Mouse (Mus musculus): Measurements from ENCODE around the gene Lhx2. TPM values are rescaled to one million over a fixed set of nuclear protein-coding genes. Genes with fewer than 3 reads are reported as not detected.

The Lhx2 gene
- polyA plus RNA-seq, 1 experiment from 2014 or later = 175 TPM

DNA sequence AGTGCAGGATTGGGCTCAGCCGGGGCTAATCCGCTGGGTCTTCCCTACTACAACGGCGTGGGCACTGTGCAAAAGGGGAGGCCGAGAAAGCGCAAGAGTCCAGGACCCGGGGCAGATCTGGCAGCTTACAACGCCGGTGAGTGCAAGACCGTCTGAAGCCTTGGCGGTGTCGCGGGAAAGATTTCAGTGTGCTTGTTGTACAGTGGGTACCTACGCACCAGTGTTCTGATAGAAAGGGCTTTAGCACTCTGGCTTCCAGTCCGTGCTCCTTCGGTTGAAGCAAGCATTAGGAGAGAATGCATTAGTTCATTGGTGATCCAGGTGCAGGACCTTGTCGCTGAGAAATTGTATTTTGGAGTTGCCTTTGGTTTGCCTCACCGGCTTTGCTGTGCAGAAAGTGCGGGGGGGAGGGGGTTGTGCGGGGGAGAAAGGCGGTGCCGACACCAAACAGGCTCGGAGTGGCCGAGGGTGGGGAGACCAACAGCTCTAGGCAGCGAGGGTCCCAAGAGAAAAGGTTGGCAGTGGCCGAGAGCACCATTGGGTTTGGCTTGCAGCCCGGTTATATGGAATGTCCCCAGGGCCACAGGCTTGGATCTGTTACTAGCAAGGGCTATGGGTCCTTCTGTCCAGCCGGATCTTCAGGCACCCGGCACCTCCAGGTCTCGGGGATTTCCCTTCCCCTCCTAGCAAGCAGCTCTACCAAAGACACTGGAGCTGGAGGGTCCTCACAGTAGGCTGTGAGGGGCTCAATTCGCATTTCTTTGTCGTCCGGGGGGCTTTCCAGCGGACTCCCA lies 15.8 kb downstream of the Lhx2 start:
- H3K4me3 ChIP-seq (ENCODE audit: low read depth, low read length) = peak overlapping the region; percentile 93
- DNase-seq (ENCODE audit: low spot score) = peak; percentile 83
- no peak for ATAC-seq (replicated peaks; ENCODE audit: low FRiP score)
- H3K9ac ChIP-seq (ENCODE audit: low read length) = peak overlapping the region; percentile 99
- peaks cover 22% of the 10 kb centered on the region for H3K4me1 ChIP-seq (replicated peaks; ENCODE audit: control insufficient read depth, insufficient read depth, low read length)
- H3K36me3 ChIP-seq (ENCODE audit: control insufficient read depth, insufficient read depth, low read length) = peaks cover 4% of the 10 kb centered on the region; the same call in 1 of the 2 replicates
- under 1% methylated on average over 34 of the region's 34 CpGs for WGBS
- peaks cover 22% of the 10 kb centered on the region for H3K27me3 ChIP-seq (ENCODE audit: control insufficient read depth, insufficient read depth, low read length)
- peak overlapping the region; percentile 85 for H3K4me2 ChIP-seq (ENCODE audit: low read depth, low read length, severe bottlenecking)
- H3K9me3 ChIP-seq (ENCODE audit: control insufficient read depth, low read length) = no peaks in the 10 kb centered on the region
- H3K27ac ChIP-seq (ENCODE audit: low read depth, low read length) = peak overlapping the region; percentile 97

GRCm38 (mm10) chr2:38355731-38356427 lies 16.8 kb downstream of the Lhx2 start:
- peak overlapping the region; percentile 99 for H3K9ac ChIP-seq (ENCODE audit: low read length)
- no peak for ATAC-seq (replicated peaks; ENCODE audit: low FRiP score)

GRCm38 (mm10) chr2:38356428-38357260 lies 17.6 kb downstream of the Lhx2 start:
- Histone ChIP-seq H3K27me3 (ENCODE audit: control insufficient read depth, insufficient read depth, low read length) (peaks cover 23% of the 10 kb centered on the region), H3K4me1 (replicated peaks; ENCODE audit: control insufficient read depth, insufficient read depth, low read length) (peaks cover 19% of the 10 kb centered on the region), H3K27ac (ENCODE audit: low read depth, low read length) (peak overlapping the region; percentile 97)

More at GRCm38 (mm10) chr2:38355731-38356427, 16.8 kb downstream of the Lhx2 start:
- Histone ChIP-seq H3K9me3 (ENCODE audit: control insufficient read depth, low read length) (no peaks in the 10 kb centered on the region), H3K27me3 (ENCODE audit: control insufficient read depth, insufficient read depth, low read length) (peaks cover 23% of the 10 kb centered on the region), H3K4me3 (ENCODE audit: low read depth, low read length) (peak overlapping the region; percentile 93), H3K4me1 (replicated peaks; ENCODE audit: control insufficient read depth, insufficient read depth, low read length) (peaks cover 19% of the 10 kb centered on the region), H3K4me2 (ENCODE audit: low read depth, low read length, severe bottlenecking) (peak overlapping the region; percentile 85), H3K27ac (ENCODE audit: low read depth, low read length) (peak overlapping the region; percentile 97), H3K36me3 (ENCODE audit: control insufficient read depth, insufficient read depth, low read length) (peaks cover 9% of the 10 kb centered on the region; the same call in 1 of the 2 replicates)
- WGBS = 2% methylated on average over 19 of the region's 19 CpGs
- DNase-seq (ENCODE audit: low spot score) = no peak

GRCm38 (mm10) chr2:38357294-38358246 lies 18.5 kb downstream of the Lhx2 start:
- Histone ChIP-seq H3K27ac (ENCODE audit: low read depth, low read length) (peak overlapping the region; percentile 97), H3K9me3 (ENCODE audit: control insufficient read depth, low read length) (no peaks in the 10 kb centered on the region), H3K36me3 (ENCODE audit: control insufficient read depth, insufficient read depth, low read length) (peaks cover 16% of the 10 kb centered on the region; the same call in 1 of the 2 replicates), H3K27me3 (ENCODE audit: control insufficient read depth, insufficient read depth, low read length) (peaks cover 21% of the 10 kb centered on the region), H3K4me3 (ENCODE audit: low read depth, low read length) (peak overlapping the region; percentile 93), H3K4me1 (replicated peaks; ENCODE audit: control insufficient read depth, insufficient read depth, low read length) (peaks cover 19% of the 10 kb centered on the region), H3K9ac (ENCODE audit: low read length) (peak overlapping the region; percentile 99), H3K4me2 (ENCODE audit: low read depth, low read length, severe bottlenecking) (peak overlapping the region; percentile 85)
- WGBS = under 1% methylated on average over 35 of the region's 35 CpGs
- DNase-seq (ENCODE audit: low spot score) (peak; percentile 78), ATAC-seq (replicated peaks; ENCODE audit: low FRiP score) (peak; percentile 58)

More at GRCm38 (mm10) chr2:38356428-38357260, 17.6 kb downstream of the Lhx2 start:
- peaks cover 11% of the 10 kb centered on the region; the same call in 1 of the 2 replicates for H3K36me3 ChIP-seq (ENCODE audit: control insufficient read depth, insufficient read depth, low read length)
- peak overlapping the region; percentile 99 for H3K9ac ChIP-seq (ENCODE audit: low read length)
- under 1% methylated on average over 53 of the region's 53 CpGs for WGBS
- peak; percentile 20 for ATAC-seq (replicated peaks; ENCODE audit: low FRiP score)
- peak; percentile 80 for DNase-seq (ENCODE audit: low spot score)
- H3K9me3 ChIP-seq (ENCODE audit: control insufficient read depth, low read length) = no peaks in the 10 kb centered on the region
- peak overlapping the region; percentile 93 for H3K4me3 ChIP-seq (ENCODE audit: low read depth, low read length)
- peak overlapping the region; percentile 85 for H3K4me2 ChIP-seq (ENCODE audit: low read depth, low read length, severe bottlenecking)

- Histone ChIP-seq H3K4me3 (ENCODE audit: low read depth, low read length) (peak overlapping the region; percentile 93), H3K9me3 (ENCODE audit: control insufficient read depth, low read length) (no peaks in the 10 kb centered on the region), H3K27me3 (ENCODE audit: control insufficient read depth, insufficient read depth, low read length) (peaks cover 15% of the 10 kb centered on the region), H3K4me1 (replicated peaks; ENCODE audit: control insufficient read depth, insufficient read depth, low read length) (peaks cover 19% of the 10 kb centered on the region), H3K27ac (ENCODE audit: low read depth, low read length) (peak overlapping the region; percentile 64), H3K9ac (ENCODE audit: low read length) (peak overlapping the region; percentile 99), H3K36me3 (ENCODE audit: control insufficient read depth, insufficient read depth, low read length) (peaks cover 18% of the 10 kb centered on the region), H3K4me2 (ENCODE audit: low read depth, low read length, severe bottlenecking) (peak overlapping the region; percentile 85)
- ATAC-seq (replicated peaks; ENCODE audit: low FRiP score) (no peak), DNase-seq (ENCODE audit: low spot score) (peak; percentile 49)
- 3% methylated on average over 3 of the region's 3 CpGs for WGBS
Observed at GRCm38 (mm10) chr2:38358611-38359010, 19.5 kb downstream of the Lhx2 start.

- H3K27me3 ChIP-seq (ENCODE audit: control insufficient read depth, insufficient read depth, low read length) = peaks cover 10% of the 10 kb centered on the region
- H3K4me3 ChIP-seq (ENCODE audit: low read depth, low read length) = peak overlapping the region; percentile 93
- ATAC-seq (replicated peaks; ENCODE audit: low FRiP score) (no peak), DNase-seq (ENCODE audit: low spot score) (no peak)
- H3K9me3 ChIP-seq (ENCODE audit: control insufficient read depth, low read length) = no peaks in the 10 kb centered on the region
- peak overlapping the region; percentile 85 for H3K4me2 ChIP-seq (ENCODE audit: low read depth, low read length, severe bottlenecking)
- peaks cover 19% of the 10 kb centered on the region for H3K4me1 ChIP-seq (replicated peaks; ENCODE audit: control insufficient read depth, insufficient read depth, low read length)
- WGBS = 8% methylated on average over 10 of the region's 10 CpGs
- peak overlapping the region; percentile 99 for H3K9ac ChIP-seq (ENCODE audit: low read length)
- H3K27ac ChIP-seq (ENCODE audit: low read depth, low read length) = peak overlapping the region; percentile 64
- H3K36me3 ChIP-seq (ENCODE audit: control insufficient read depth, insufficient read depth, low read length) = peaks cover 20% of the 10 kb centered on the region
Observed at GRCm38 (mm10) chr2:38359186-38359585, 20.1 kb downstream of the Lhx2 start.

DNA sequence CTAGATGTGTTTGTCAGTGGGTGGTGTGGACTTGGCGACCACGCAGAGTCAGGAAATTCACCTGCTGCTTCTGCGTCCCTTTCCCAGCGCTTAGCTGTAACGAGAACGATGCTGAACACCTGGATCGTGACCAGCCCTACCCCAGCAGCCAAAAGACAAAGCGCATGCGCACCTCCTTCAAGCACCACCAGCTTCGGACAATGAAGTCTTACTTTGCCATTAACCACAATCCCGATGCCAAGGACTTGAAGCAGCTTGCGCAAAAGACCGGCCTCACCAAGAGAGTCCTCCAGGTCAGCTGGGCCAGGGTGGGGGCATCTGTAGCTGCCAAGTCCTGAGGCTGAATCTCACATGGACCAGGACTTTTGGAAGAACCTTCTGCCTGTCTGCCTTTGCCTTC lies 20.7 kb downstream of the Lhx2 start:
- Histone ChIP-seq H3K27ac (ENCODE audit: low read depth, low read length) (no peak overlapping the region), H3K4me1 (replicated peaks; ENCODE audit: control insufficient read depth, insufficient read depth, low read length) (peaks cover 19% of the 10 kb centered on the region), H3K36me3 (ENCODE audit: control insufficient read depth, insufficient read depth, low read length) (peaks cover 16% of the 10 kb centered on the region), H3K9ac (ENCODE audit: low read length) (peak overlapping the region; percentile 99), H3K4me3 (ENCODE audit: low read depth, low read length) (peak overlapping the region; percentile 93), H3K9me3 (ENCODE audit: control insufficient read depth, low read length) (no peaks in the 10 kb centered on the region), H3K4me2 (ENCODE audit: low read depth, low read length, severe bottlenecking) (peak overlapping the region; percentile 85), H3K27me3 (ENCODE audit: control insufficient read depth, insufficient read depth, low read length) (peaks cover 8% of the 10 kb centered on the region)
- DNase-seq (ENCODE audit: low spot score) (peak; percentile 64), ATAC-seq (replicated peaks; ENCODE audit: low FRiP score) (no peak)
- 15% methylated on average over 13 of the region's 13 CpGs for WGBS
